Mouse (Mus musculus) intestine, postnatal 0 days (tissue): ENCODE data around the gene Olfr777. TPM values are rescaled to one million over a fixed set of nuclear protein-coding genes. Genes with fewer than 3 reads are reported as not detected.
"Not testable (repeated sequence)": the region's sequence is repeated elsewhere in the genome, so short reads cannot be mapped to it uniquely, and the experiment has no call there.

Source experiments
- ATAC-seq: fragments of 200-750 bp; cut with Nextera tagmentation; 2 replicates; pipeline ENCODE4 v1.8.0; 2017; ENCODE audit warnings: mild to moderate bottlenecking, moderate TSS enrichment, moderate library complexity
- H3K27ac ChIP-seq: fragments of 300-500 bp; sonication (generic); 2 replicates; pipeline ENCODE4 v1.5.1; 2014; ENCODE audit warnings: mild to moderate bottlenecking, low read depth, low read length, moderate library complexity
- H3K27me3 ChIP-seq: fragments of 300-500 bp; sonication (generic); replicated peaks from 2 replicates; pipeline ENCODE4 v1.6.1; 2014; ENCODE audit warnings: low read length, mixed read lengths; ENCODE audit not compliant: control insufficient read depth, insufficient read depth
- H3K36me3 ChIP-seq: fragments of 300-500 bp; sonication (generic); 2 replicates; pipeline ENCODE4 v1.6.1; 2014; ENCODE audit warnings: mild to moderate bottlenecking, moderate library complexity; ENCODE audit not compliant: control insufficient read depth, insufficient read depth
- H3K4me1 ChIP-seq: fragments of 300-500 bp; sonication (generic); replicated peaks from 2 replicates; pipeline ENCODE4 v1.6.1; 2014; ENCODE audit warnings: antibody characterized with exemption, low read length, mixed read lengths; ENCODE audit not compliant: control insufficient read depth, insufficient read depth
- H3K4me2 ChIP-seq: fragments of 300-500 bp; sonication (generic); replicated peaks from 2 replicates; pipeline ENCODE4 v1.6.1; 2014; ENCODE audit warnings: low read depth, mild to moderate bottlenecking, moderate library complexity
- H3K4me3 ChIP-seq: fragments of 300-500 bp; sonication (generic); 2 replicates; pipeline ENCODE4 v1.5.1; 2014; ENCODE audit warnings: low read depth, low read length
- H3K9ac ChIP-seq: fragments of 300-500 bp; sonication (generic); 2 replicates; pipeline ENCODE4 v1.6.1; 2014; ENCODE audit warnings: mild to moderate bottlenecking, low read depth, low read length
- H3K9me3 ChIP-seq: fragments of 300-500 bp; sonication (generic); 2 replicates; pipeline ENCODE4 v1.6.1; 2016; ENCODE audit warnings: mixed run types; ENCODE audit not compliant: control insufficient read depth
- CTCF ChIP-seq: sonication (generic); IDR thresholded peaks from 2 replicates; pipeline ENCODE4 v1.5.1; 2016; ENCODE audit warnings: low read depth, mild to moderate bottlenecking, control low read depth, antibody characterized with exemption, moderate library complexity
- WGBS: fragments of 180-500 bp; shearing (Covaris S2); extraction: QIAGEN DNeasy Blood & Tissue Kit; methylation state at CpG from one replicate; pipeline ENCODE4 v1.1.7; 2014; 5-methylcytosine and 5-hydroxymethylcytosine counted together
- polyA plus RNA-seq: library from polyadenylated mRNA; unstranded; fragments of >200 nt; fragmentation: Nextera tagmentation; extraction: Ambion mirVana; gene quantifications from 2 replicates; pipeline ENCODE4 v1.2.1, GENCODE M21; 2015

Gene Olfr777
- not detected in 2 replicates for polyA plus RNA-seq

DNA sequence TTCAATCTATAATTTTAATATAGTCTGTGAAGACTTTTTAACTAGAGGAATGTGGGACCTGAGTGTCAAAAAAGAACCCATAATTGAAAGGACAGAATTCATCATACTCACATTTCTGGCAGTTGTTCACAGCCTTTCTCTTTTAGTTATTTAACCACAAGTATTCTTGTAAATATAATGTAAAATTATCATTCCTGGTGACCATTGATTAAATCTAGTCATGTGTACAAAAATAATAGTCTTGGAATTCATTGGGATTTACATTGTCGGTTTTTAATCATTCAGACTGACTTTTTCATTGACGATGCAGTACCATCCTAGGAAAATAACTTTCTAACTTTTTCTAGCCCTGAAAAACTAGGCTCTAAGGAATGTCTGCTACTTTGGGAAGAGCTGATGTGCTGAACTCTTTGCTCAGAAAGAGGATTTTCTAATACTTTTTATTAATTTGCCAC, at the start of gene Olfr777:
Olfr777 (minus strand) TSS at position 405 of the 455 bp plus-strand sequence.
- WGBS: 89% methylated on average over 2 of the region's 2 CpGs
- H3K4me1 ChIP-seq: no peaks in the 10 kb centered on the region
- H3K36me3 ChIP-seq: no peaks in the 10 kb centered on the region
- H3K27me3 ChIP-seq: no peaks in the 10 kb centered on the region
- H3K4me2 ChIP-seq: no peak within 1 kb of the TSS
- no peak within 1 kb of the TSS for H3K9ac ChIP-seq
- no peak within 1 kb of the TSS for H3K4me3 ChIP-seq
- H3K27ac ChIP-seq: no peak within 1 kb of the TSS
- no peak for TF ChIP-seq CTCF
- no peak for ATAC-seq
- H3K9me3 ChIP-seq: no peaks in the 10 kb centered on the region

DNA sequence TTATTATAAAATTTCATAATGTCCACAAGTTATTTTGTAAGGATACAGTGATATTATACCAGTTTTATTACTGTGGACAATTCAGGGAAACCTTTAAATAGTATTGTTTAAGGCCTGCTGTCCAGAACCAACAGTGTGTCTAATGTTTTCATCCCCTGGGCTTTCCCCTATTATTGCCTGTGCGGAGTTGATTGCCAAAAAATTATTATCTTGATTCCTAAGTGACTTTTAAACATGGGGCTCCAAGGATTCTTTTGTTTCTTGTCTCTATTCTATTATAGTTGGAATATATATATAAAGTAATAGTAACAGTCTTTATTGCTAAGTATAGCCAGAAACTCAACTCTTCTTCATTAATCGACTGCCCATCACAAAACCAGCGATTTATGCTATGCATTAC, 46.5 kb upstream of the Olfr777 start, which contains the start of gene Olfr780:
Olfr780 (plus strand) TSS at position 301 of the 400 bp plus-strand sequence.
- no peak within 1 kb of the TSS for H3K27ac ChIP-seq
- H3K27me3 ChIP-seq: no peaks in the 10 kb centered on the region
- H3K36me3 ChIP-seq: no peaks in the 10 kb centered on the region
- WGBS: 85% methylated on average over 3 of the region's 3 CpGs
- no peaks in the 10 kb centered on the region for H3K9me3 ChIP-seq
- no peak within 1 kb of the TSS for H3K4me2 ChIP-seq
- no peak for TF ChIP-seq CTCF
- H3K4me3 ChIP-seq: no peak within 1 kb of the TSS
- no peak for ATAC-seq
- H3K4me1 ChIP-seq: no peaks in the 10 kb centered on the region
- no peak within 1 kb of the TSS for H3K9ac ChIP-seq

DNA sequence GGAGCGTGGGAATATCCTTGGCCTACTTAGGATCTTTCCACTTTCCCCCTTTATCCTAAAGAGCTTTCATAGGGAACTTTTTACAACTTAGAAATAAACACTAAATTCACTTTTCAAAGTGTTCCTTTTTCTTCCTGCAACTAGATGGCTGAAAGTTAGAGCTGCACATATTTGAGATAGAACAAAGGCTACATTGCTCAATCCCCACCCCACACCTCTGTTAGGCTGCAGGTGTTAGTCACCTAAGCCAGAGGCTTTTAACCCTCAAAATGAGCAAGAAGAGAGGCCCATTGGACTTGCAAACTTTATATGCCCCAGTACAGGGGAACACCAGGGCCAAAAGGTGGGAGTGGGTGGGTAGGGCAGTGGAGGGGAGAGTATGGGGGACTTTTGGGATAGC, 42.2 kb upstream of the Olfr777 start:
- not testable (repeated sequence) for H3K4me1 ChIP-seq, H3K4me2 ChIP-seq, H3K4me3 ChIP-seq, H3K9ac ChIP-seq, H3K36me3 ChIP-seq, H3K9me3 ChIP-seq, H3K27me3 ChIP-seq, H3K27ac ChIP-seq
- WGBS: no CpG with 5 or more reads among the region's 1 CpGs
- 0 out of 2 replicates have a peak, but pooled peaks have one; percentile 33 for ATAC-seq

DNA sequence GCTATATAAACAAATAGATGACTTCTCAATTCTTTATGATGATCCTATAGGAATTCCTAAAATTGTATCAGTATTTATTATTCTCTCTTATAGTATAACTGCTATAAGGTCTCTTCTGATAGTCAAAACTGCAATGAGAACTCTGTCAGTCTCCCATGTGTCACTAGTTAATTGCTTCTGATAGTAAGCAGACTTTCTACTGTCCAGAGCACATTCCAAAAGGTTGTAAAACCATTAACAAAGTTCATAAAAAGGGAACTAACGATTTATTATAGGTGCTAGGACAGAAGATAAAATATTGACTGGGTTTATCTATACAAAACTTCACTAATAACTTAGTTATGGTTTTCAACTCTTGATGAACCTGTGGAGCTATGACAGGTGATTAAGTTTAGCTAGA, 41.7 kb upstream of the Olfr777 start:
- not testable (repeated sequence) for H3K36me3 ChIP-seq, H3K9ac ChIP-seq, H3K27ac ChIP-seq, H3K4me3 ChIP-seq, H3K4me2 ChIP-seq, H3K9me3 ChIP-seq, H3K27me3 ChIP-seq, H3K4me1 ChIP-seq
- 16% methylated on average over 1 of the region's 1 CpGs for WGBS
- ATAC-seq: peak; percentile 31; the same call in 1 of the 2 replicates

DNA sequence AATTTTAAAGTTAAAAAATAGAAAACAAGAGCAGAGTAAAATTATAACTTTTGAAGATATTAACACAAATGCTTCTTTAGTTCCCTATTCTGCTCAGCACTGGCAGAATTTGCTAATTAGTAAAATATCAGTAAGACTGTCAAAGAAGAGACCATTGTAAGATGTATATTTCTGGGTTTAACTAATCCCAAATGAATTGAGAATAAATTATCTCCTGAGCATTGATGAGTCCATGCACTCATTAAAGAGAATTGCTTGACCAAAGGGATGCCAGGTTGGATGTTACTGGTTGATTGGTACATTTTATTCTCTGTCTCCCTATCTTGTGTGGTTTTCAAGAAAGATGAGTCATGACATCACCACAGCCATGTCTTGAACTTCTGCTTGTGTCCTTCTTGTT, 12.5 kb downstream of the Olfr777 start, which contains the start of gene Olfr776:
Olfr776 (plus strand) TSS at position 301 of the 400 bp plus-strand sequence.
- H3K4me1 ChIP-seq: no peaks in the 10 kb centered on the region
- no peak within 1 kb of the TSS for H3K4me3 ChIP-seq
- H3K27me3 ChIP-seq: no peaks in the 10 kb centered on the region
- no peak within 1 kb of the TSS for H3K4me2 ChIP-seq
- H3K9ac ChIP-seq: no peak within 1 kb of the TSS
- TF ChIP-seq CTCF: no peak
- no peak within 1 kb of the TSS for H3K27ac ChIP-seq
- H3K36me3 ChIP-seq: no peaks in the 10 kb centered on the region
- ATAC-seq: no peak
- no peaks in the 10 kb centered on the region for H3K9me3 ChIP-seq

DNA sequence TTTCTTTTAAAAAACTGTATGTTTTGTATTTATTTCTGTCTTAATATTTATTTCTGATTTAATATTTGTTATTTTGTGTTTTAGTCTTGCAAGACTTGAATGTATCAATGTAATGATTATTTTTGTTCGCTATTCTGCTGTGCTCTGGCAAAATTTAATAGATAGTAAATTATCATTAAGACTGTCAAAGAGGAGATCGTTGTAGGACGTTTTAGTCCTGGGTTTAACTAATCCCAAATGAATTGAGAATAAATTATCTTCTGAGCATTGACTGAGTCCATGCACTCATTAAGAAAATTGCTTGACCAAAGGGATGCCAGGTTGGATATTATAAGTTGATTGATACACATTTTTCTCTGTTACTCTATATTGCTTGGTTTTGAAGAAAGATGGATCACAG, 23.2 kb downstream of the Olfr777 start, which contains the start of gene Olfr775:
Olfr775 (plus strand) TSS at position 301 of the 400 bp plus-strand sequence.
- 74% methylated on average over 3 of the region's 3 CpGs for WGBS
- Histone ChIP-seq H3K27me3 (no peaks in the 10 kb centered on the region), H3K27ac (no peak within 1 kb of the TSS), H3K36me3 (no peaks in the 10 kb centered on the region), H3K9me3 (no peaks in the 10 kb centered on the region), H3K9ac (no peak within 1 kb of the TSS), H3K4me1 (no peaks in the 10 kb centered on the region), H3K4me3 (no peak within 1 kb of the TSS), H3K4me2 (no peak within 1 kb of the TSS)
- TF ChIP-seq CTCF: no peak
- ATAC-seq: no peak

DNA sequence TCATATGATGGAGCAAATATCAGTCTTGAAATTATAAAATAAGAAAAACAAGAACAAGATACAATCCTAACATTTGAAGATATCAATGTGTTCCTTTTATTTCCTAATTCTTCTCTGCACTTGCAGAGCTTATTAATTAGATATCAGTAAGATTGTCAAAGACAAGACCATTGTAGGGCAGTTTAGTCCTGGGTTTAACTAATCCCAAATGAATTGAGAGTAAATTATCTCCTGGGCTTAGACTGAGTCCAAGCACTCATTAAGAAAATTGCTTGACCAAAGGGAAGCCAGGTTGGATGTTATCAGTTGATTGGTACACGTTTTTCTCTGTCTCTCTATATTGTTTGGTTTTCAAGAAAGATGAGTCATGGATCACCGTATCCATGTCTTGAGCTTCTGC, 35.4 kb downstream of the Olfr777 start, which contains the start of gene Olfr774:
Olfr774 (plus strand) TSS at position 301 of the 400 bp plus-strand sequence.
- WGBS: 66% methylated on average over 2 of the region's 2 CpGs
- H3K27me3 ChIP-seq: no peaks in the 10 kb centered on the region
- H3K4me3 ChIP-seq: no peak within 1 kb of the TSS
- H3K36me3 ChIP-seq: no peaks in the 10 kb centered on the region
- H3K4me2 ChIP-seq: no peak within 1 kb of the TSS
- no peak within 1 kb of the TSS for H3K9ac ChIP-seq
- no peaks in the 10 kb centered on the region for H3K4me1 ChIP-seq
- H3K9me3 ChIP-seq: no peaks in the 10 kb centered on the region
- H3K27ac ChIP-seq: no peak within 1 kb of the TSS
- no peak for ATAC-seq
- TF ChIP-seq CTCF: no peak
